Mouse (Mus musculus) testis, adult 2 months (tissue): ENCODE data around the gene Sim1.

Source experiments
- CTCF ChIP-seq: fragments of 200-500 bp; IDR thresholded peaks from 2 replicates; pipeline ENCODE4 v1.5.1; 2012; ENCODE audit warnings: low read depth, mild to moderate bottlenecking, inconsistent platforms, low read length, moderate library complexity; ENCODE audit not compliant: control insufficient read depth, insufficient read depth, insufficient replicate concordance
- POLR2A ChIP-seq: fragments of 200-500 bp; IDR thresholded peaks from 2 replicates; pipeline ENCODE4 v1.6.1; 2012; ENCODE audit warnings: low read depth, mild to moderate bottlenecking, inconsistent platforms, low read length, moderate library complexity; ENCODE audit not compliant: control insufficient read depth

DNA sequence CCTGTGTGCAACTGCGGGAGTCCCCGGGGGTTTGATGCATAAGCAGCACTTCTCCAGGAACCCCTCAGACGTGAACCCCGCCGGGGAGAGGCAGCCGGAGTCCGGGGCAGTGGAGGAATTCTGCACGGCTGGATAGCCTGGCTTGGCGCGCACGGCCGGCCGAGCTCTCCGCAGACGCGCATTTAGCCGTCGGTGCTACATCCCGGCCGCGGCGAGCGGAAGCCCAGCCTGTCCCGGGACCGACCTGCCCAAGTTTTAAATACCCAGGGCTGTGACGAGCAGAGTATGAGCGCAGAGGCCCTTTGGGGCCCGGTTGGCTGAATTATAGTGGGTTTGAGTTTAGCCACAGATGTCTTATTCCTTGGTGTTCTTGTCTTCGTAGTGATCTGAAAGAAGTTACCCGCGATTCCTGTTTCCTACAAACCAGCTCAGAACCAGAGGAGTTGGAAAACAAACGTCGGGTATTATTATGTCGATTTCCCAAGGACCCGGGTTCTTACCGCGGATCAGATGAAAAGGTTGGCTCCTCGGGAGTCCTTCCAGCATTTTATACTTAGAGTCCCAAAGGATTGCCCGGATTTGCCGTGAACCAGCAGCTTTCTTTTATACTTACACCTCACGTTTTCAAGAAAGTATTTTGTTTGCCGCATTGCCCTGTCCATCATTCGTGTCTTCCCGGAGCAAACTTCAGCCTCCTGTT, 687 bp downstream of the Sim1 start:
- no peak for TF ChIP-seq CTCF
- no peak for TF ChIP-seq POLR2A
